Mouse (Mus musculus) MEL (cell line): ENCODE data around the gene 4931406P16Rik.

ENCODE experiments used
- CTCF ChIP-seq, 3 experiments: IDR thresholded peaks in 2 of 3; conservative IDR thresholded peaks in 1 of 3; 2 replicates each; pipeline ENCODE4 v1.5.1; 2011 to 2012; ENCODE audit warnings: low read length in 3 of 3, low read depth in 2 of 3, mild to moderate bottlenecking in 2 of 3, improper control_type of control experiment in 1 of 3, inconsistent platforms in 1 of 3, mixed read lengths in 1 of 3, moderate library complexity in 1 of 3; ENCODE audit not compliant: control insufficient read depth in 1 of 3, insufficient read depth in 1 of 3, poor library complexity in 1 of 3, severe bottlenecking in 1 of 3
- GATA1 ChIP-seq: IDR thresholded peaks from 2 replicates; pipeline ENCODE4 v1.6.1; 2011; ENCODE audit warnings: low read depth, low read length, improper control_type of control experiment
- MAX ChIP-seq: IDR thresholded peaks from 2 replicates; pipeline ENCODE4 v1.6.1; 2011; ENCODE audit warnings: low read length, improper control_type of control experiment
- MAZ ChIP-seq: IDR thresholded peaks from 2 replicates; pipeline ENCODE4 v1.6.1; 2012; ENCODE audit warnings: low read depth, mild to moderate bottlenecking, inconsistent platforms, low read length, improper control_type of control experiment
- MXI1 ChIP-seq: IDR thresholded peaks from 2 replicates; pipeline ENCODE4 v1.6.1; 2011; ENCODE audit warnings: mild to moderate bottlenecking, low read depth, low read length, improper control_type of control experiment
- NELFE ChIP-seq: IDR thresholded peaks from 2 replicates; pipeline ENCODE4 v1.6.1; 2011; ENCODE audit warnings: low read depth, low read length, improper control_type of control experiment
- TAL1 ChIP-seq: IDR thresholded peaks from 2 replicates; pipeline ENCODE4 v1.6.1; 2012; ENCODE audit warnings: mild to moderate bottlenecking, inconsistent platforms, low read length, moderate library complexity, mixed read lengths
- USF2 ChIP-seq, 2 experiments: IDR thresholded peaks; 2 replicates each; pipeline ENCODE4 v1.6.1; 2011 to 2012; ENCODE audit warnings: improper control_type of control experiment in 2 of 2, low read length in 2 of 2, borderline replicate concordance in 1 of 2, inconsistent platforms in 1 of 2, low read depth in 1 of 2, mild to moderate bottlenecking in 1 of 2; ENCODE audit not compliant: insufficient read depth in 1 of 2
- ZMIZ1 ChIP-seq: IDR thresholded peaks from 2 replicates; pipeline ENCODE4 v1.6.1; 2012; ENCODE audit warnings: low read depth, mild to moderate bottlenecking, inconsistent platforms, low read length, improper control_type of control experiment, moderate library complexity

- no peak for TF ChIP-seq NELFE
- no peak for TF ChIP-seq MAX
- no peak for TF ChIP-seq MAZ
- no peak for TF ChIP-seq CTCF (IDR thresholded peaks at IDR 0.05 in 2 of 3, conservative IDR thresholded peaks at IDR 0.05 in 1 of 3; ENCODE audit: control insufficient read depth in 1 of 3, insufficient read depth in 1 of 3, low read depth in 2 of 3, low read length in 3 of 3, poor library complexity in 1 of 3, severe bottlenecking in 1 of 3)
- TF ChIP-seq GATA1, result no peak
- no peak for TF ChIP-seq ZMIZ1
- TF ChIP-seq USF2 (IDR thresholded peaks at IDR 0.05; ENCODE audit: borderline replicate concordance in 1 of 2, insufficient read depth in 1 of 2, low read depth in 1 of 2, low read length in 2 of 2), result no peak
- no peak for TF ChIP-seq TAL1
- TF ChIP-seq MXI1, result no peak
Measured at GRCm38 (mm10) chr7:34327493-34327892, 14.1 kb upstream of the 4931406P16Rik start.
